Mouse (Mus musculus) MEL (cell line): ENCODE measurements around the gene Spry1. TPM values are rescaled to one million over a fixed set of nuclear protein-coding genes. Genes with fewer than 3 reads are reported as not detected.
A peak's percentile ranks its signal among the peaks of the same experiment; 100 is the strongest.

Experiments
- DNase-seq: peaks from one replicate; pipeline ENCODE4 v3.0.0; 2011; ENCODE audit warnings: low read depth, low spot score
- H3K27ac ChIP-seq: 2 replicates; pipeline ENCODE4 v1.5.1; 2012; ENCODE audit warnings: low read depth, mild to moderate bottlenecking, control low read depth, low read length, moderate library complexity; ENCODE audit not compliant: control insufficient read depth
- H3K27me3 ChIP-seq, 2 experiments: fragments of 150-350 bp in 1 of 2; sonication (generic) in 1 of 2; 2 replicates each; pipeline ENCODE4 v1.6.1; 2012; ENCODE audit warnings: low read length in 2 of 2, mild to moderate bottlenecking in 2 of 2, improper control_type of control experiment in 1 of 2, moderate library complexity in 1 of 2; ENCODE audit not compliant: insufficient read depth in 2 of 2, control insufficient read depth in 1 of 2
- H3K36me3 ChIP-seq, 2 experiments: 2 replicates each; pipeline ENCODE4 v1.6.1; 2012 to 2014; ENCODE audit warnings: low read length in 2 of 2, improper control_type of control experiment in 1 of 2, inconsistent platforms in 1 of 2, mild to moderate bottlenecking in 1 of 2; ENCODE audit not compliant: insufficient read depth in 2 of 2, control insufficient read depth in 1 of 2
- H3K4me1 ChIP-seq, 2 experiments: fragments of 150-350 bp in 1 of 2; sonication (generic) in 1 of 2; 2 replicates each; pipeline ENCODE4 v1.6.1; 2012; ENCODE audit warnings: low read length in 2 of 2, improper control_type of control experiment in 1 of 2, mild to moderate bottlenecking in 1 of 2; ENCODE audit not compliant: insufficient read depth in 2 of 2, control insufficient read depth in 1 of 2
- H3K4me3 ChIP-seq, 2 experiments: fragments of 150-350 bp in 1 of 2; sonication (generic) in 1 of 2; 2 replicates each; pipeline ENCODE4 v1.5.1; 2012; ENCODE audit warnings: low read depth in 2 of 2, low read length in 2 of 2, mild to moderate bottlenecking in 2 of 2, moderate library complexity in 2 of 2, control low read depth in 1 of 2, improper control_type of control experiment in 1 of 2; ENCODE audit not compliant: control insufficient read depth in 1 of 2, insufficient read depth in 1 of 2
- H3K79me2 ChIP-seq: 2 replicates; pipeline ENCODE4 v1.6.1; 2012; ENCODE audit warnings: mild to moderate bottlenecking, low read length, moderate library complexity; ENCODE audit not compliant: control insufficient read depth, poor library complexity, insufficient read depth
- H3K9ac ChIP-seq: 2 replicates; pipeline ENCODE4 v1.6.1; 2012; ENCODE audit warnings: low read depth, mild to moderate bottlenecking, control low read depth, low read length, moderate library complexity; ENCODE audit not compliant: control insufficient read depth, poor library complexity, severe bottlenecking
- H3K9me3 ChIP-seq: fragments of 150-350 bp; sonication (generic); replicated peaks from 2 replicates; pipeline ENCODE4 v1.6.1; 2012; ENCODE audit warnings: mild to moderate bottlenecking, low read length, improper control_type of control experiment, moderate library complexity; ENCODE audit not compliant: insufficient read depth
- BHLHE40 ChIP-seq: IDR thresholded peaks from 2 replicates; pipeline ENCODE4 v1.6.1; 2012; ENCODE audit warnings: low read depth, mild to moderate bottlenecking, inconsistent platforms, low read length, improper control_type of control experiment, borderline replicate concordance
- CHD2 ChIP-seq: IDR thresholded peaks from 2 replicates; pipeline ENCODE4 v1.6.1; 2011; ENCODE audit warnings: low read length, improper control_type of control experiment
- ELF1 ChIP-seq: IDR thresholded peaks from 2 replicates; pipeline ENCODE4 v1.6.1; 2014; ENCODE audit warnings: low read depth, mild to moderate bottlenecking, inconsistent platforms, low read length, improper control_type of control experiment, moderate library complexity
- EP300 ChIP-seq, 2 experiments: IDR thresholded peaks; 2 replicates each; pipeline ENCODE4 v1.6.1; 2011; ENCODE audit warnings: improper control_type of control experiment in 2 of 2, low read length in 2 of 2, low read depth in 1 of 2, mild to moderate bottlenecking in 1 of 2
- ETS1 ChIP-seq: IDR thresholded peaks from 2 replicates; pipeline ENCODE4 v1.6.1; 2012; ENCODE audit warnings: low read depth, mild to moderate bottlenecking, inconsistent platforms, low read length, improper control_type of control experiment, moderate library complexity
- GABPA ChIP-seq: IDR thresholded peaks from 2 replicates; pipeline ENCODE4 v1.6.1; 2012; ENCODE audit warnings: low read depth, mild to moderate bottlenecking, inconsistent platforms, low read length, improper control_type of control experiment, moderate library complexity
- HCFC1 ChIP-seq: IDR thresholded peaks from 2 replicates; pipeline ENCODE4 v1.6.1; 2012; ENCODE audit warnings: low read depth, mild to moderate bottlenecking, inconsistent platforms, low read length, improper control_type of control experiment, moderate library complexity
- KAT2A ChIP-seq: conservative IDR thresholded peaks from 2 replicates; pipeline ENCODE4 v1.6.1; 2012; ENCODE audit warnings: low read depth, low read length, improper control_type of control experiment, inconsistent platforms
- MAX ChIP-seq: IDR thresholded peaks from 2 replicates; pipeline ENCODE4 v1.6.1; 2011; ENCODE audit warnings: low read length, improper control_type of control experiment
- MAZ ChIP-seq: IDR thresholded peaks from 2 replicates; pipeline ENCODE4 v1.6.1; 2012; ENCODE audit warnings: low read depth, mild to moderate bottlenecking, inconsistent platforms, low read length, improper control_type of control experiment
- MEF2A ChIP-seq: IDR thresholded peaks from 2 replicates; pipeline ENCODE4 v1.6.1; 2014; ENCODE audit warnings: low read depth, mild to moderate bottlenecking, inconsistent platforms, low read length, improper control_type of control experiment; ENCODE audit not compliant: poor library complexity, insufficient replicate concordance, severe bottlenecking; ENCODE audit errors: extremely low read depth
- MXI1 ChIP-seq: IDR thresholded peaks from 2 replicates; pipeline ENCODE4 v1.6.1; 2011; ENCODE audit warnings: mild to moderate bottlenecking, low read depth, low read length, improper control_type of control experiment
- MYC ChIP-seq: IDR thresholded peaks from 2 replicates; pipeline ENCODE4 v1.6.1; 2011; ENCODE audit warnings: low read depth, mild to moderate bottlenecking, low read length, improper control_type of control experiment, moderate library complexity
- NELFE ChIP-seq: IDR thresholded peaks from 2 replicates; pipeline ENCODE4 v1.6.1; 2011; ENCODE audit warnings: low read depth, low read length, improper control_type of control experiment
- POLR2A ChIP-seq, 2 experiments: IDR thresholded peaks; 2 replicates each; pipeline ENCODE4 v1.6.1; 2011 to 2012; ENCODE audit warnings: low read length in 2 of 2, mild to moderate bottlenecking in 2 of 2, control low read depth in 1 of 2, improper control_type of control experiment in 1 of 2, low read depth in 1 of 2, moderate library complexity in 1 of 2; ENCODE audit not compliant: control insufficient read depth in 1 of 2, insufficient read depth in 1 of 2, poor library complexity in 1 of 2
- POLR2AphosphoS2 ChIP-seq: IDR thresholded peaks from 2 replicates; pipeline ENCODE4 v1.6.1; 2011; ENCODE audit warnings: low read length, improper control_type of control experiment
- POLR2AphosphoS5 ChIP-seq: IDR thresholded peaks from 2 replicates; pipeline ENCODE4 v1.6.1; 2012; ENCODE audit warnings: low read depth, borderline replicate concordance, mild to moderate bottlenecking, inconsistent platforms, low read length, moderate library complexity, mixed read lengths
- SIN3A ChIP-seq: IDR thresholded peaks from 2 replicates; pipeline ENCODE4 v1.6.1; 2012; ENCODE audit warnings: low read length, improper control_type of control experiment, inconsistent platforms
- TAL1 ChIP-seq: IDR thresholded peaks from 2 replicates; pipeline ENCODE4 v1.6.1; 2012; ENCODE audit warnings: mild to moderate bottlenecking, inconsistent platforms, low read length, moderate library complexity, mixed read lengths
- TBP ChIP-seq: IDR thresholded peaks from 2 replicates; pipeline ENCODE4 v1.8.0; 2011; ENCODE audit warnings: low read depth, low read length, improper control_type of control experiment
- TCF12 ChIP-seq: IDR thresholded peaks from 2 replicates; pipeline ENCODE4 v1.6.1; 2014; ENCODE audit warnings: low read depth, mild to moderate bottlenecking, inconsistent platforms, low read length, improper control_type of control experiment, moderate library complexity
- UBTF ChIP-seq: IDR thresholded peaks from 2 replicates; pipeline ENCODE4 v1.6.1; 2012; ENCODE audit warnings: low read depth, mild to moderate bottlenecking, inconsistent platforms, low read length, improper control_type of control experiment, moderate library complexity, borderline replicate concordance; ENCODE audit not compliant: insufficient read depth
- USF1 ChIP-seq: IDR thresholded peaks from 2 replicates; pipeline ENCODE4 v1.6.1; 2014; ENCODE audit warnings: low read depth, mild to moderate bottlenecking, inconsistent platforms, low read length, improper control_type of control experiment, moderate library complexity
- ZC3H11A ChIP-seq: IDR thresholded peaks from 2 replicates; pipeline ENCODE4 v1.6.1; 2012; ENCODE audit warnings: low read depth, mild to moderate bottlenecking, inconsistent platforms, low read length, improper control_type of control experiment
- ZMIZ1 ChIP-seq: IDR thresholded peaks from 2 replicates; pipeline ENCODE4 v1.6.1; 2012; ENCODE audit warnings: low read depth, mild to moderate bottlenecking, inconsistent platforms, low read length, improper control_type of control experiment, moderate library complexity
- polyA plus RNA-seq, 2 experiments: library from polyadenylated mRNA; stranded (reverse) in 1 of 2; unstranded in 1 of 2; fragments of >175 nt in 1 of 2; fragments of >200 nt in 1 of 2; gene quantifications; 2 replicates each; pipeline versions ENCODE4 v1.2.1 to v1.2.4; 2012; ENCODE audit warnings: low replicate concordance in 2 of 2, low read depth in 1 of 2; ENCODE audit not compliant: insufficient read length in 2 of 2, insufficient read depth in 1 of 2, missing spikeins in 1 of 2
- total RNA-seq: library from RNA; depleted of rRNA; stranded (reverse); fragments of 300-350 nt; gene quantifications from 2 replicates; pipeline ENCODE4 v1.2.3, GENCODE M21; 2012

Gene Spry1
- total and polyA plus RNA-seq, 3 experiments = 0.31 TPM; not detected in 2

GRCm38 (mm10) chr3:37668652-37669051 is 28.9 kb downstream of the Spry1 start:
- TF ChIP-seq KAT2A (no peak), CHD2 (no peak; the same call in 1 of the 2 replicates), MEF2A (no peak), TAL1 (no peak), ZC3H11A (no peak), POLR2AphosphoS2 (peak; percentile 79; the same call in 1 of the 2 replicates), ZMIZ1 (peak; percentile 93), ETS1 (peak; percentile 26; the same call in 1 of the 2 replicates), SIN3A (peak; percentile 66), ELF1 (no peak), TBP (peak; percentile 98), POLR2AphosphoS5 (no peak; the same call in 1 of the 2 replicates), GABPA (no peak), POLR2A (IDR thresholded peaks at IDR 0.05; ENCODE audit: control insufficient read depth in 1 of 2, insufficient read depth in 1 of 2, low read depth in 1 of 2, low read length in 2 of 2, poor library complexity in 1 of 2) (peak; percentile 86 to 98), NELFE (peak; percentile 82), EP300 (IDR thresholded peaks at IDR 0.05; ENCODE audit: low read depth in 1 of 2, low read length in 2 of 2) (no peak; a peak in 1 of 4 replicates), MYC (peak; percentile 90), USF1 (no peak), MXI1 (peak; percentile 93), MAX (peak; percentile 76; the same call in 1 of the 2 replicates), HCFC1 (peak; percentile 18; the same call in 1 of the 2 replicates), TCF12 (peak; percentile 27; the same call in 1 of the 2 replicates), BHLHE40 (no peak), UBTF (no peak), MAZ (0 out of 2 replicates have a peak, but pooled peaks have one; percentile 13)
- Histone ChIP-seq H3K79me2 (peaks cover 34% of the 10 kb centered on the region), H3K9ac (peak overlapping the region; percentile 87), H3K27ac (peak overlapping the region; percentile 94), H3K4me1 (peaks cover 25 to 42% of the 10 kb centered on the region in 2 experiments), H3K27me3 (no peaks in the 10 kb centered on the region), H3K36me3 (peaks cover 4 to 54% of the 10 kb centered on the region in 2 experiments; a peak in 3 of 4 replicates), H3K9me3 (no peaks in the 10 kb centered on the region), H3K4me3 (peak overlapping the region; percentile 84 to 85)
- DNase-seq = peak; percentile 97
